Mouse (Mus musculus) T-helper 1 cell (primary cell): ENCODE measurements at regions not wholly inside any gene's neighbourhood (a gene's known extent, or its start where the extent isn't known, plus 50 kb on each side); places are given as distances from the start of the nearest gene placed in this dataset.

Experiments
- in situ Hi-C: fragments of 300-600 bp; cut with MboI, MseI; formaldehyde crosslinking; loops from one replicate; pipeline ENCODE4 v1.15.1; 2025; ENCODE audit warnings: high pct_unique_total_duplicates

GRCm38 (mm10) chr1:153962161-153962720 lies 62.2 kb upstream of the Teddm2 start:
- in situ Hi-C loops: no loop called here

- in situ Hi-C loops: no loop called here
These were observed 63.8 kb upstream of the Teddm2 start for GRCm38 (mm10) chr1:153963744-153964342.

GRCm38 (mm10) chr1:153969401-153969800 lies 69.4 kb upstream of the Teddm2 start:
- in situ Hi-C loops: no loop called here

DNA sequence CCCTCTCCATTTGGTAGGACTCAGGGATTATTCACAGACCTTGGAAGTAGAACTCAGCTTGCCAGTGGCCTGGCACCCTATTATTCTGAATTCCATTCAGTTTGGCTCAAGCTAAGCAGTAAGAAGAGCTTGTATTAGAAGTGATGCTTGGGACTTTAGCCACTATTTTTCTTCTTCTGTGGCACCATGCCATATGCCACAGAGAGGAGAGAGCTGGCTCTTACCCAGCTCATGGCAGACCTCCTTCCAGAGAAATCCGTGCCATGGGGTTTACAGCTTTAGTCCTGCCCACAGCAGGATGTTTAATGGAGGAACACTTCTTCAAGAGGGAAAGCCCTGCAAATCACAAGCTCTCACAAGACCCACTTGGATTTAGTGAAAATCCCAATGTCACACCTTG lies 74.3 kb upstream of the Teddm2 start:
- in situ Hi-C loops: no loop called here

DNA sequence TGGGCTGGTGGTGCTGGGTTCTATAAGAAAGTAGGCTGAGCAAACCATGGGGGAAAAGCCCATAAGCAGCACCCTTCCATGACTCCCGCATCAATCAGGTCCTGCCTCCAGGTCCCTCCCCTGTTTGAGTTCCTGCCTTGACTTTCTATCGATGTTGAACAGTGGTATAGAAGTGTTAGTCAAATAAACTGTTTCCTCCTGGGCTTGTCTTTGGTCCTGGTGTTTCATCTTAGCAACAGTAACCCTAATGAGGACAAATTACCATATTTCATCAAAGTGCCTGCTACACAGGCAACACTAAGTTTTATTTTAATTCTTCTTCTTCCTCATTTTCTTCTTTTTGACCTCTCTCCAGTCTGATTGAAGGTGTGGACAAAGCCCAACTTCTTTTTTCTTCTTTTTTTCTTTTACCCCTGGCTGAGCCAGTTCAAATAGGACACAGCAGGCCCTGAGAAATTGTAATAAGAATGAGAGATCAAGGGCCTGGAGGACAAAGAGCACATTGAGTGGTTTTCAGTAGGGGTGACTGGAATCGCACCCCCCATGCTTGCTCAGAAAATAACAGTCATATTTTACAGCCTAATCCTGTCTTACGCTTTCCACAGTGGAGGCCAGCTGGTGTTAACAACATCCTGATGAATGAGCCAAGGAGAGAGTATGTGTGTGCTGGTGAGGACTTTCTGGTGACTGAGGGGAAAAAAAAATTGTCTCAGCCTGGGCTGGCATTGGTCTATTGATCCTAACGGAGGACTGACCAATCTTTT lies 78.1 kb upstream of the Teddm2 start:
- in situ Hi-C loops: no loop called here

DNA sequence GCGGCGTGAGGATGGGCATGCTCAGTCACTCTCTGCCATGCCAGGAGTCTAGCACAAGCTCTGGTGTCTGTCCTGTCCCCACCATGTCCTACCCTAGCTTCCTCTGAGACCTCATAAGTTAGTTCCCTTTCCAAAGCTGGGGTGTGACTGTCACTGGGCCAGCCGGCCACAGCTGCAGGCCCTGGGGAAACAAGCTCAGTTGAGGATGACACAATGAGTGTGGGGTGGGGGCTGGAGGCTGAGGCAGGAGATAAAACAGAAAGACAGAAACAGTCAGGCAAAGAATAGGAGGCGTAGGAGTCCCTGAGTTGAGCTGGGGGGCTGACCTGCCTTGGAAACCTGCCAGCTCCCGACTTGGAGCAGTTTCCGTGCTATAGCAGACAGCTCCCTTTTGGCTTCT lies 80.9 kb upstream of the Teddm2 start:
- in situ Hi-C loops: no loop called here

GRCm38 (mm10) chr1:153985595-153985994 lies 85.6 kb upstream of the Teddm2 start:
- in situ Hi-C loops: no loop called here

- in situ Hi-C loops: no loop called here
These were observed 86.6 kb upstream of the Teddm2 start for GRCm38 (mm10) chr1:153986632-153987031.

DNA sequence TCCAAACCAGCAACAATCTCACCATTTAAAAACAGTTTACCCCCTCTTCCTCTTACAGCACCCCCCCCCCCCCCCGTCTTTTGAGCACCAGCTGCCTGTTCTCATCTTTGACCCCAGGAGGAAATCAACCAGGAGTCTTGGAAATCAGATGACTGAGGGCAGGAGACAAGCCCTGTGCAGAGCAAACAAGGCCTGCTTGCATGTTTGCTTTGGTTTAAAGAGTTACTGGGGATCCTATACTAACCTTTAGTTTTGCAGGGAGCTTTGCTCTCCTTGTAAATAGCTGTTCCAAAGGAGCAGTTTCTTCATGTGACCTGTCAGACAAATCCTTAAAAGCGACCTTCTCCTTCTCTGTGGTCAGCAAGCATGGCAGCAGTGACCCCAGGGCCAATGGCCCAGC lies 88.3 kb upstream of the Teddm2 start:
- in situ Hi-C loops: no loop called here

DNA sequence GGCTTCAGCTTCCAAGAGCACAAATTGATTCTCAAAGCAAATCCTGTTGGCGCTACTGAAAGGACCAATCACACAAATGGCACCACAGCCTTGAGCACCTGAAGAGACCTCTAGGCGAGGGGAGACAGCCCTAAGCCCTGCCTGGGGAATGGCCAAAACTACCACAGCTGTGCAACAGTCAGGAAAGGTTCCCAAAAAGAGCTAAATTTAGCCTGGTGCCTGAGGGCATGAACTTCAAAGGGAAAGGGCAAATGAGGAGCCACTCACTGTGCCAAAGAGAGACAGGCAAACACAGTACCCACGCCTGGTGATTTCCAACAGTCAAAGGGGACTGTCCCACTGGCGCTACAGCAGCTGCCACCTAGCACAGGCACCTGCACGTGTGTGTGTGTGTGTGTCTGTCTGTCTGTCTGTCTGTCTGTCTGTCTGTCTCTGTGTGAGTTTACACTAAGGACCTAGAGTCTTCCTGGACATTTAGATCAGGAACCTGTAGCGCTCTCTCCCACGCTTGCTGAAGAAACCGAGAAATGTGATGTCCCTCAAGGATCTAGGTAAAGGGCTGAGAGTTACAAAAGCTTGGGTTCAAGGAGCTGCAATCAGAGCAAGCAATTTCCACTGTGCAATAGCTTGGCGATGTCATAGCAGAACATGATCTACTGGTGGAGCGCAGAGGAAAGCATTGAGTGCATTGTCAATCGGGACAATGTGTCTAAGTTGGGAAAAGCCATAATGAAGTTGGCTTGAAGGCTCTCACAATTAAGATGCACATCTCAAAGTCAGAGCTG lies 90.8 kb upstream of the Teddm2 start:
- in situ Hi-C loops: no loop called here

DNA sequence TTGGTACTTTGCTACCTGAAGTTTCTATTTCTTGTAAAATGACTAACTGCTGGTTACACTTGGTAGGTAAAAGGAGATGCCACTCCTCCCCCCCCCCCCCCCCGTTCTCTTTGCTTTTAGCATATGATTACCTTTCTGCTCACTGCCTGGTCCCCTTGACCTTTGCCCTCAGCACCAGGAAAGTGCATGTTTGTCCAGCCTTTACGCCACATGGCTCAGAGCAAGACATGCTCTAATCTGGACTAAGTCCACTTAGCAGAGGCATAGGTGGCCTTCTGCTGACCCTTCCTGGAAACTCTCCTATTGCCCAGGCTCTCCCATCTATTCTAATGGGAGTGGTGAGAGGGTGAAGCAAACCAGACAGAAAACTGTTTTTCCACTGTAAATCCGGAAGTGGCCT lies 92.4 kb upstream of the Teddm2 start:
- in situ Hi-C loops: no loop called here

GRCm38 (mm10) chr1:153994871-153995270 lies 94.8 kb upstream of the Teddm2 start:
- in situ Hi-C loops: no loop called here

GRCm38 (mm10) chr1:153997201-153998181 lies 97.5 kb upstream of the Teddm2 start:
- in situ Hi-C loops: no loop called here

- in situ Hi-C loops: no loop called here
These were observed 99.7 kb upstream of the Teddm2 start for GRCm38 (mm10) chr1:153999776-154000175.

- in situ Hi-C loops: no loop called here
These were observed 103.6 kb upstream of the Teddm2 start for GRCm38 (mm10) chr1:154003669-154004068.

- in situ Hi-C loops: no loop called here
These were observed 104.6 kb upstream of the Teddm2 start for GRCm38 (mm10) chr1:154004647-154005046.

DNA sequence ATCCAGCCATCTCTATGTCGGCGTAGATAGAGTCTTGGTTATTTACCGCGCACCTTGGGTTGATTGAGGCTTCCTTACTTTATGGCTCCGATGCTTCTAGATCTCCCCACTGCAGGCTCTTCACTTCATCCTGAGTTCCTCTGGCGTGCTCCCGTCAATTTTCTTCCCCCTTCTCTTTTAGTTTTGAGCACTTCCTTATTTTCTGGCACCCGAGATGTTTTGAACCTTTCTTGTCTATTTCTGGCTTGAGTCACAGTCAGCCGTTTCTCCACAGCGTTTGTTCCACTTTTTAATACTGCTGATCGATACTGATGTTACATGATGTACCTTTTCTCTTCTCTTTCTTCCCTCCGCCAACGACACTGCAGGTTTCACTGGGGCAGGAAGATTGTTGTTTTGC lies 106.0 kb upstream of the Teddm2 start:
- in situ Hi-C loops: no loop called here

- in situ Hi-C loops: no loop called here
These were observed 107.4 kb upstream of the Teddm2 start for GRCm38 (mm10) chr1:154007440-154007839.

DNA sequence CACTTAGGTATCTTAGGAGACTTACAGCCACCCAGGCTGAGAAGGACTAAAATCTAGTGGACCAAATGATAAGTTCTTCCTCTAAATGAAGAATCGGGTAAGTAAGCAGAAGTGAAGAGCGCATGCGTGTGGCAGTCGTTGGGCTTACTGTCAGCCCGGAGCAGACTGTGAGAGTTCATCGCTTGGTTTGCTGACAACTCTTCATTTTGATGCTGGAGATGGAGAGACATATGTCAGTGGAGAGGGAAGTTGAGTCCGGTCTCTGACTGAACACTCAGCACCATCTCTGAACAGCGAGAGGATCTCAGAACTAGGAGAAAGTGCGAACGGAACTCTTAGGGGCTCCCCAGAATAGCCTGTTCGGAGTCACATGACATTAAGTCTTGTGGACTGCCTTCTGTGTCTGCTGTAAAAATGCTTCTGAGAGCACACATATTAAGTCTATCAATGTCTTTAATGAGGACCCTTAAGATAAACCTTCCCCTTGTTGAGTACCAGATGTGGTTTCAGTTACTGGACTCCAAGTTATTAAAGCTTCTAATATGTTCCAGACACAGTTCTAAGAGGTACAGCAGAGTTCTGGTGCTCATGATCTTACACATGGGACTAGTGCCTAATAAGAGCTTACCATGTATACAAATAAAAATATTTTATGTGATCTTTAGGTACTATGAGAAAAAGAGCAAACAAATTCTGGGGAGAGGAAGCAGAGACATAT lies 108.7 kb upstream of the Teddm2 start:
- in situ Hi-C loops: no loop called here

- in situ Hi-C loops: no loop called here
These were observed 110.7 kb upstream of the Teddm2 start for GRCm38 (mm10) chr1:154010681-154011080.

DNA sequence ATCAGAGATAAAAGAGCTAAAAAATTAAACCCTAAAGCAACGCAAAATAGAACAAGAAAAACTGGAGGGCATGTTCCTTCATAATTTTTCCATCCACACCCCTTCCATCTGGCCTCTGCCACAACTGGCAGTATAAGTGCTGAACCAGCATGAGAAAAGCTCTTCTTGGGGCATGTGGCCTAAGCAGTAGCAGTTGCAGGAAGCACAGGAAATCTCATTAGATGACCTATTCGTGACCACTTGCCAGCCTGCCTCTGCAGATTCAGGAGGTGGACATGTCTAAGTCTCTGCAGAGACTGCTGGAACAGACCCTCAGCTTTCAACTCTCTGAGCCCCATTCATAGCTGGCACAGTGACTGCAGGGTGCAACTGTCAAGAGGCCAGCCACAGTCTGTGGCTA lies 116.5 kb upstream of the Teddm2 start:
- in situ Hi-C loops: no loop called here
